Mouse (Mus musculus) liver, embryonic 14.5 days (tissue): ENCODE data around the gene Olfr651. TPM values are rescaled to one million over a fixed set of nuclear protein-coding genes. Genes with fewer than 3 reads are reported as not detected.

Experiments
- ATAC-seq: fragments of 200-750 bp; cut with Nextera tagmentation; 2 replicates; pipeline ENCODE4 v1.8.0; 2017; ENCODE audit warnings: moderate number of reproducible peaks, mild to moderate bottlenecking, moderate library complexity; ENCODE audit not compliant: insufficient read depth
- DNase-seq, 3 experiments: peaks; one replicate each; pipeline ENCODE4 v3.0.0-alpha.2; 2012 to 2013; ENCODE audit warnings: low read depth in 3 of 3, low spot score in 3 of 3
- H3K27ac ChIP-seq: fragments of 300-500 bp; sonication (generic); 2 replicates; pipeline ENCODE4 v1.5.1; 2014; ENCODE audit warnings: moderate library complexity, mild to moderate bottlenecking, control low read depth, inconsistent platforms
- H3K27me3 ChIP-seq: fragments of 300-500 bp; sonication (generic); 2 replicates; pipeline ENCODE4 v1.6.1; 2014; ENCODE audit warnings: mild to moderate bottlenecking, low read length, moderate library complexity; ENCODE audit not compliant: control insufficient read depth, insufficient read depth
- H3K36me3 ChIP-seq: fragments of 300-500 bp; sonication (generic); replicated peaks from 2 replicates; pipeline ENCODE4 v1.6.1; 2014; ENCODE audit warnings: low read depth; ENCODE audit not compliant: control insufficient read depth, insufficient read depth
- H3K4me1 ChIP-seq, 2 experiments: fragments of 200-500 bp in 1 of 2; fragments of 300-500 bp in 1 of 2; sonication (generic) in 1 of 2; replicated peaks; 2 replicates each; pipeline ENCODE4 v1.6.1; 2012 to 2014; ENCODE audit warnings: antibody characterized with exemption in 1 of 2, inconsistent platforms in 1 of 2, low read length in 1 of 2; ENCODE audit not compliant: control insufficient read depth in 2 of 2, insufficient read depth in 2 of 2
- H3K4me2 ChIP-seq: fragments of 300-500 bp; sonication (generic); 2 replicates; pipeline ENCODE4 v1.6.1; 2014; ENCODE audit warnings: low read depth, mild to moderate bottlenecking, control low read depth, moderate library complexity
- H3K4me3 ChIP-seq, 2 experiments: fragments of 200-500 bp in 1 of 2; fragments of 300-500 bp in 1 of 2; sonication (generic) in 1 of 2; 2 replicates each; pipeline ENCODE4 v1.5.1; 2012 to 2014; ENCODE audit warnings: low read depth in 2 of 2, low read length in 2 of 2, mild to moderate bottlenecking in 2 of 2, control low read depth in 1 of 2, inconsistent platforms in 1 of 2, moderate library complexity in 1 of 2; ENCODE audit not compliant: insufficient read depth in 1 of 2
- H3K9ac ChIP-seq: fragments of 300-500 bp; sonication (generic); replicated peaks from 2 replicates; pipeline ENCODE4 v1.6.1; 2014; ENCODE audit warnings: mild to moderate bottlenecking, control low read depth, moderate library complexity
- H3K9me3 ChIP-seq: fragments of 300-500 bp; sonication (generic); 2 replicates; pipeline ENCODE4 v1.6.1; 2016; ENCODE audit warnings: low read length, mixed read lengths; ENCODE audit not compliant: control insufficient read depth
- CTCF ChIP-seq: IDR thresholded peaks from 2 replicates; pipeline ENCODE4 v1.5.1; 2016; ENCODE audit warnings: antibody characterized with exemption, low read depth, control low read depth
- EP300 ChIP-seq: IDR thresholded peaks from 2 replicates; pipeline ENCODE4 v1.6.1; 2016; ENCODE audit warnings: antibody characterized with exemption, low read depth
- WGBS: fragments of 180-500 bp; shearing (Covaris S2); extraction: QIAGEN DNeasy Blood & Tissue Kit; methylation state at CpG from one replicate; pipeline ENCODE4 v1.1.7; 2014; ENCODE audit not compliant: insufficient replicate concordance; 5-methylcytosine and 5-hydroxymethylcytosine counted together
- polyA plus RNA-seq, 2 experiments: library from polyadenylated mRNA; depleted of rRNA in 1 of 2; stranded (reverse) in 1 of 2; unstranded in 1 of 2; fragments of >200 nt; fragmentation: Nextera tagmentation in 1 of 2; extraction: Ambion mirVana in 1 of 2; gene quantifications; 2 replicates each; pipeline versions ENCODE4 v1.2.1 to v1.2.3; 2012 to 2014

The Olfr651 gene
- polyA plus RNA-seq, 2 experiments: not detected

DNA sequence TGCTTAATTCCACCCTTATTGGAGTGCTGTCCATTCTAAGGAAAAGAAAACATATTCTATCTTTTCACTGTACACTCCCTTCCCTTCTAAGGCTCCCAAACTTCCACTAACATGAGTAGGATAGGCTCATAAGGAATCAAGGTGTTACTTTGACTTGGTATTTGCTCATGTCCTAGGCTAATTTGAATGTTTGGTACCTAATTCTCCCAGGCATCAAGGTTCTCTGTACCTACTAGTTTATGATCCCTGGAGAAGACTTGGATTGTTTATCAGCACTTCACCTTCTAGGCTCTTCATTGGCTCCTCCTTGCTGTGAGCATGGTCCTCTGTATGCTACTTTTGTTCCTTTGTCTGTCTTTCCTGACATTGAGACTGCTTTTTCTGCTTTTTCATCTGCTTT, 10.7 kb downstream of the Olfr651 start, which contains the start of gene Olfr652:
Olfr652 (plus strand) TSS at position 301 of the 400 bp plus-strand sequence.
- Histone ChIP-seq H3K36me3 (no peaks in the 10 kb centered on the region), H3K9ac (no peak within 1 kb of the TSS), H3K4me2 (no peak within 1 kb of the TSS), H3K27me3 (no peaks in the 10 kb centered on the region), H3K4me3 (no peak within 1 kb of the TSS), H3K27ac (no peak within 1 kb of the TSS), H3K9me3 (no peaks in the 10 kb centered on the region), H3K4me1 (no peaks in the 10 kb centered on the region)
- TF ChIP-seq EP300 (no peak), CTCF (no peak)
- no peak for ATAC-seq
- no peak for DNase-seq

DNA sequence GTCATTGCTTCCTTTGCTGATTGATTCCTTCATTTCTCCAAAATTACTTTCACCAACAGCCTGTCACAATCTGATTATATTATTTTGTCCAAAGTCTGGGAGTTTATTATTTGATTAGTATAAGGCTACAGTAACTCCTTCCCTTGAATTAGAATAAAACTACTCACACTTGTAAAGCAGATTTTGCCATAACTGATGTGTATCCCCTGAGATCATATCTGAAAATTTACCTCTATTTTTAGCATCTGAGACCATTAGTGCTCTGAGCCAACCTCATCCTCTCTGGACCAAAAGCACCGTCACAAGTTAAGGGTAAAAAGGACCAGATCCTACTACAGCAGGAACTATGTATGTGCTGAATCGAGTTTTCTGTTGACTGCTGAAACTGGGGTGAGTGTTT, 27.1 kb downstream of the Olfr651 start, which contains the start of gene Olfr653:
Olfr653 (plus strand) TSS at position 301 of the 400 bp plus-strand sequence.
- H3K27me3 ChIP-seq: no peaks in the 10 kb centered on the region
- no peaks in the 10 kb centered on the region for H3K4me1 ChIP-seq
- H3K4me3 ChIP-seq: no peak within 1 kb of the TSS
- WGBS: 39% methylated on average over 2 of the region's 2 CpGs
- no peak within 1 kb of the TSS for H3K27ac ChIP-seq
- H3K9ac ChIP-seq: no peak within 1 kb of the TSS
- no peak within 1 kb of the TSS for H3K4me2 ChIP-seq
- H3K9me3 ChIP-seq: no peaks in the 10 kb centered on the region
- no peaks in the 10 kb centered on the region for H3K36me3 ChIP-seq
- ATAC-seq (no peak), DNase-seq (no peak)
- TF ChIP-seq EP300 (no peak), CTCF (no peak)

DNA sequence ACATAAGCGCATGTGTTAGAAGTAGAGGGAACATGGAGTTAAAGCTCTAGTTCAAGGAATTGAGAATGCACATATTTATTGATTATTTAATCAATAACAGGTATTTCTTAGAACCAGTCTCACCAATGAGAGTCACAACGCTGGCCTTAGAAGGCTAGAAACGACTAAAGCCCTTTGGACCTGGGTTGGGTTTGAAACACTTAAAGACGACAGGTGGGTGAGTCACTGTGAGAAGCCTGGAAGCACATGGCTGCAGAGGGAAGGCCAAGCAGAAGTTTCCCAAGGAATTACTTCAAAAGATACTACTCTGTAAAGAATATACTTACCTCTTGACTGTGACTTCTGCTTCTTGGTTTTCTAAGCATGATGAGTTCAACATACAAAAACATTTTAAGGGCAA, 30.9 kb downstream of the Olfr651 start:
- no peak for DNase-seq
- no peak overlapping the region for H3K27ac ChIP-seq
- ATAC-seq: no peak
- H3K27me3 ChIP-seq: no peaks in the 10 kb centered on the region
- WGBS: 52% methylated on average over 4 of the region's 4 CpGs
- H3K9ac ChIP-seq: no peak overlapping the region
- no peaks in the 10 kb centered on the region for H3K4me1 ChIP-seq
- no peak overlapping the region for H3K4me2 ChIP-seq
- TF ChIP-seq CTCF: no peak
- no peak for TF ChIP-seq EP300
- no peak overlapping the region for H3K4me3 ChIP-seq
- no peaks in the 10 kb centered on the region for H3K9me3 ChIP-seq
- no peaks in the 10 kb centered on the region for H3K36me3 ChIP-seq

DNA sequence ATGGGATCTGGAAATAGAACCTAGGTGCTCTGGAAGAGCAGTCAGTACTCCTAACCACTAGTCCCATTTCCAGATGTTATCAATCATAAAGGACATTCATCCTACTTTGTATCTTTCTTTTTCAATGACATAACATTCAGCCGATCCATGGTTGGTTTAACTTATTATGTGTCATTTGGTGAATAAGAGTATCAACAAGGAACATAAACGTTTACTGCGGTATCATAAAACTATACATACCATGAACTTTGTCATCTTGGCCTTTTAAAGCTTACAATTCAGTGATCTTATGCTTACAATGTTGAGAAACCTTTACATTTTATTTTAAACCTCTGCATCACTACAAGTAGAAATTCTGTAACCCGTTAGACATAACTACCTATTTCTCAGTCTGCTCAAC, 31.5 kb downstream of the Olfr651 start:
- WGBS: 63% methylated on average over 4 of the region's 4 CpGs
- ATAC-seq: no peak
- H3K36me3 ChIP-seq: no peaks in the 10 kb centered on the region
- H3K9me3 ChIP-seq: no peaks in the 10 kb centered on the region
- DNase-seq: no peak
- no peak overlapping the region for H3K4me2 ChIP-seq
- no peak overlapping the region for H3K9ac ChIP-seq
- H3K27me3 ChIP-seq: no peaks in the 10 kb centered on the region
- TF ChIP-seq EP300: no peak
- no peak for TF ChIP-seq CTCF
- no peak overlapping the region for H3K27ac ChIP-seq
- H3K4me3 ChIP-seq: no peak overlapping the region
- H3K4me1 ChIP-seq: no peaks in the 10 kb centered on the region

DNA sequence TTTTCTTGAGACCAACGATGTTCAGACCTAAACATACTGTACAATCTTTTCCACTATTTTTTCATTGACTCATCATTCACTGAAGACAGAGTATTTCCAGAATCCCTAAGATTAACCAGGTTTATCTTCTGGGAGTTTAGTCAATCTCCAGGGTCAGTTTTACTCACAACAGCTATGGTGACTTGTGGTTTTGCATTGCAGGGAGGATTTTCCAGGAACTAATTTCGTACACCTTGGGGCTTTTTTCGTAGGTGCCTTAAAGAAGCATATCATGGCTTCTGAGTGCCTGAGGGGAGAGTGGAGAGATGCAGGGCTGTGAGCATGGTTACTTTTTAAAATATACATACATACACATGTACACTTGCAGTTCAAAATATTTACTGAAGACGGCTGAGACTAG, 36.8 kb downstream of the Olfr651 start, which contains the start of gene Olfr654:
Olfr654 (plus strand) TSS at position 301 of the 400 bp plus-strand sequence.
- Histone ChIP-seq H3K9me3 (no peaks in the 10 kb centered on the region), H3K4me3 (no peak within 1 kb of the TSS), H3K27me3 (no peaks in the 10 kb centered on the region), H3K4me1 (no peaks in the 10 kb centered on the region), H3K4me2 (no peak within 1 kb of the TSS), H3K36me3 (no peaks in the 10 kb centered on the region), H3K9ac (no peak within 1 kb of the TSS), H3K27ac (no peak within 1 kb of the TSS)
- WGBS: 56% methylated on average over 4 of the region's 4 CpGs
- TF ChIP-seq EP300: no peak
- TF ChIP-seq CTCF: no peak
- no peak for DNase-seq
- ATAC-seq: no peak
